Mouse (Mus musculus) hindbrain, embryonic 14.5 days (tissue): ENCODE data around the gene Nhsl2. TPM values are rescaled to one million over a fixed set of nuclear protein-coding genes. Genes with fewer than 3 reads are reported as not detected.
A peak's percentile ranks its signal among the peaks of the same experiment; 100 is the strongest.

ENCODE experiments used
- ATAC-seq: fragments of 200-750 bp; cut with Nextera tagmentation; 2 replicates; pipeline ENCODE4 v1.8.0; 2017; ENCODE audit warnings: moderate number of reproducible peaks, mild to moderate bottlenecking, moderate TSS enrichment, moderate library complexity; ENCODE audit not compliant: low FRiP score
- DNase-seq: peaks from one replicate; pipeline ENCODE4 v3.0.0-alpha.2; 2015; ENCODE audit warnings: low spot score
- H3K27ac ChIP-seq: fragments of 300-500 bp; sonication (generic); 2 replicates; pipeline ENCODE4 v1.5.1; 2014; ENCODE audit warnings: mild to moderate bottlenecking, moderate library complexity
- H3K27me3 ChIP-seq: fragments of 300-500 bp; sonication (generic); 2 replicates; pipeline ENCODE4 v1.6.1; 2014; ENCODE audit warnings: mild to moderate bottlenecking, low read length, mixed read lengths; ENCODE audit not compliant: control insufficient read depth, insufficient read depth
- H3K36me3 ChIP-seq: fragments of 300-500 bp; sonication (generic); replicated peaks from 2 replicates; pipeline ENCODE4 v1.6.1; 2014; ENCODE audit not compliant: control insufficient read depth, insufficient read depth
- H3K4me1 ChIP-seq: fragments of 300-500 bp; sonication (generic); replicated peaks from 2 replicates; pipeline ENCODE4 v1.6.1; 2014; ENCODE audit warnings: antibody characterized with exemption, low read length, mixed read lengths; ENCODE audit not compliant: control insufficient read depth, insufficient read depth
- H3K4me2 ChIP-seq: fragments of 300-500 bp; sonication (generic); replicated peaks from 2 replicates; pipeline ENCODE4 v1.6.1; 2014; ENCODE audit warnings: mild to moderate bottlenecking, moderate library complexity
- H3K4me3 ChIP-seq: fragments of 300-500 bp; sonication (generic); replicated peaks from 2 replicates; pipeline ENCODE4 v1.5.1; 2014; ENCODE audit warnings: mild to moderate bottlenecking, low read length
- H3K9ac ChIP-seq: fragments of 300-500 bp; sonication (generic); 2 replicates; pipeline ENCODE4 v1.6.1; 2014
- H3K9me3 ChIP-seq: fragments of 300-500 bp; sonication (generic); 2 replicates; pipeline ENCODE4 v1.6.1; 2016; ENCODE audit warnings: low read length; ENCODE audit not compliant: control insufficient read depth
- WGBS: fragments of 180-500 bp; shearing (Covaris S2); extraction: QIAGEN DNeasy Blood & Tissue Kit; methylation state at CpG from one replicate; pipeline ENCODE4 v1.1.7; 2014; 5-methylcytosine and 5-hydroxymethylcytosine counted together
- polyA plus RNA-seq: library from polyadenylated mRNA; unstranded; fragments of >200 nt; fragmentation: Nextera tagmentation; extraction: Ambion mirVana; gene quantifications from 2 replicates; pipeline ENCODE4 v1.2.1, GENCODE M21; 2014

Gene Nhsl2
- polyA plus RNA-seq, 1 experiment from 2014 or later: 7.0 TPM

- no peak overlapping the region for H3K4me2 ChIP-seq
- no peak overlapping the region for H3K4me3 ChIP-seq
- no peak overlapping the region for H3K9ac ChIP-seq
- WGBS: 48% methylated on average over 3 of the region's 3 CpGs
- no peak overlapping the region for H3K27ac ChIP-seq
- ATAC-seq (no peak), DNase-seq (no peak)
- H3K27me3 ChIP-seq: peaks cover 9% of the 10 kb centered on the region
- H3K9me3 ChIP-seq: no peaks in the 10 kb centered on the region
- peaks cover 10% of the 10 kb centered on the region; the same call in 1 of the 2 replicates for H3K4me1 ChIP-seq
- H3K36me3 ChIP-seq: no peaks in the 10 kb centered on the region
Observed at GRCm38 (mm10) chrX:102064062-102064461, 214.9 kb downstream of the Nhsl2 start.

GRCm38 (mm10) chrX:102065213-102065775 is 216.1 kb downstream of the Nhsl2 start:
- Histone ChIP-seq H3K9me3 (no peaks in the 10 kb centered on the region), H3K9ac (no peak overlapping the region), H3K36me3 (no peaks in the 10 kb centered on the region), H3K4me3 (no peak overlapping the region), H3K27me3 (peaks cover 9% of the 10 kb centered on the region), H3K27ac (no peak overlapping the region), H3K4me2 (no peak overlapping the region), H3K4me1 (peaks cover 10% of the 10 kb centered on the region; the same call in 1 of the 2 replicates)
- DNase-seq: no peak
- no peak for ATAC-seq
- WGBS: 48% methylated on average over 4 of the region's 4 CpGs

GRCm38 (mm10) chrX:102066134-102066533 is 216.9 kb downstream of the Nhsl2 start:
- H3K4me1 ChIP-seq: peaks cover 10% of the 10 kb centered on the region; the same call in 1 of the 2 replicates
- H3K9ac ChIP-seq: no peak overlapping the region
- no peaks in the 10 kb centered on the region for H3K36me3 ChIP-seq
- no peak overlapping the region for H3K27ac ChIP-seq
- H3K4me2 ChIP-seq: no peak overlapping the region
- WGBS: 17% methylated on average over 9 of the region's 9 CpGs
- DNase-seq (peak; percentile 85), ATAC-seq (peak; percentile 34; the same call in 1 of the 2 replicates)
- no peak overlapping the region for H3K4me3 ChIP-seq
- no peaks in the 10 kb centered on the region for H3K9me3 ChIP-seq
- peaks cover 9% of the 10 kb centered on the region for H3K27me3 ChIP-seq

- H3K27me3 ChIP-seq: peaks cover 9% of the 10 kb centered on the region
- no peak overlapping the region; the same call in 1 of the 2 replicates for H3K9ac ChIP-seq
- DNase-seq (no peak), ATAC-seq (no peak)
- H3K36me3 ChIP-seq: no peaks in the 10 kb centered on the region
- peak overlapping the region; percentile 12; the same call in 1 of the 2 replicates for H3K4me2 ChIP-seq
- no peak overlapping the region for H3K4me3 ChIP-seq
- no peak overlapping the region for H3K27ac ChIP-seq
- H3K9me3 ChIP-seq: no peaks in the 10 kb centered on the region
- WGBS: 71% methylated on average over 6 of the region's 6 CpGs
- peaks cover 16% of the 10 kb centered on the region; the same call in 1 of the 2 replicates for H3K4me1 ChIP-seq
Observed at GRCm38 (mm10) chrX:102067118-102067517, 217.9 kb downstream of the Nhsl2 start.

- DNase-seq (no peak), ATAC-seq (no peak)
- Histone ChIP-seq H3K9me3 (no peaks in the 10 kb centered on the region), H3K4me2 (peak overlapping the region; percentile 64), H3K9ac (no peak overlapping the region), H3K4me1 (peaks cover 16% of the 10 kb centered on the region; the same call in 1 of the 2 replicates), H3K27me3 (peaks cover 3% of the 10 kb centered on the region), H3K36me3 (no peaks in the 10 kb centered on the region), H3K27ac (no peak overlapping the region), H3K4me3 (0 out of 2 replicates have a peak overlapping the region, but pooled peaks have one; percentile 55)
- 93% methylated on average over 24 of the region's 24 CpGs for WGBS
Observed at GRCm38 (mm10) chrX:102068811-102069540, 219.8 kb downstream of the Nhsl2 start.

GRCm38 (mm10) chrX:102070591-102071471 is 221.6 kb downstream of the Nhsl2 start, which contains the start of gene Rtl5:
Gene Rtl5 (minus strand): TSS chrX:102071304.
- no peaks in the 10 kb centered on the region for H3K36me3 ChIP-seq
- WGBS: 22% methylated on average over 55 of the region's 61 CpGs
- H3K9ac ChIP-seq: peak within 1 kb of the TSS; percentile 74
- ATAC-seq: peak; percentile 94
- H3K4me3 ChIP-seq: peak within 1 kb of the TSS; percentile 55
- peak within 1 kb of the TSS; percentile 64 for H3K4me2 ChIP-seq
- H3K27me3 ChIP-seq: peaks cover 3% of the 10 kb centered on the region
- peaks cover 16% of the 10 kb centered on the region; the same call in 1 of the 2 replicates for H3K4me1 ChIP-seq
- peak; percentile 76 for DNase-seq
- no peaks in the 10 kb centered on the region for H3K9me3 ChIP-seq
- H3K27ac ChIP-seq: peak within 1 kb of the TSS; percentile 86

- 27% methylated on average over 2 of the region's 2 CpGs for WGBS
- H3K9me3 ChIP-seq: no peaks in the 10 kb centered on the region
- peaks cover 3% of the 10 kb centered on the region for H3K27me3 ChIP-seq
- H3K4me2 ChIP-seq: peak overlapping the region; percentile 64
- ATAC-seq: peak; percentile 49
- H3K9ac ChIP-seq: peak overlapping the region; percentile 74
- no peak for DNase-seq
- H3K27ac ChIP-seq: peak overlapping the region; percentile 86
- H3K4me3 ChIP-seq: peak overlapping the region; percentile 55
- H3K36me3 ChIP-seq: no peaks in the 10 kb centered on the region
- peaks cover 16% of the 10 kb centered on the region; the same call in 1 of the 2 replicates for H3K4me1 ChIP-seq
Observed at GRCm38 (mm10) chrX:102071517-102071916, 222.3 kb downstream of the Nhsl2 start.

- ATAC-seq: no peak
- no peaks in the 10 kb centered on the region for H3K36me3 ChIP-seq
- H3K4me2 ChIP-seq: no peak overlapping the region
- H3K9ac ChIP-seq: no peak overlapping the region
- no peaks in the 10 kb centered on the region for H3K9me3 ChIP-seq
- 58% methylated on average over 14 of the region's 14 CpGs for WGBS
- no peak overlapping the region for H3K27ac ChIP-seq
- H3K27me3 ChIP-seq: no peaks in the 10 kb centered on the region
- no peak overlapping the region for H3K4me3 ChIP-seq
- no peak for DNase-seq
- peaks cover 9% of the 10 kb centered on the region; the same call in 1 of the 2 replicates for H3K4me1 ChIP-seq
Observed at GRCm38 (mm10) chrX:102073605-102074325, 224.6 kb downstream of the Nhsl2 start.
